Mouse (Mus musculus) thymus, adult 2 months (tissue): Measurements from ENCODE around the gene Mrps7.

Experiments
- CTCF ChIP-seq: fragments of 200-500 bp; IDR thresholded peaks from 2 replicates; pipeline ENCODE4 v1.5.1; 2012; ENCODE audit warnings: mild to moderate bottlenecking, control low read depth, low read length, moderate library complexity, borderline replicate concordance; ENCODE audit not compliant: control insufficient read depth, poor library complexity, insufficient read depth; ENCODE audit errors: extremely low read depth
- POLR2A ChIP-seq: fragments of 200-500 bp; IDR thresholded peaks from 2 replicates; pipeline ENCODE4 v1.6.1; 2012; ENCODE audit warnings: mild to moderate bottlenecking, low read length, control low read depth, moderate library complexity; ENCODE audit not compliant: control insufficient read depth, poor library complexity, insufficient read depth; ENCODE audit errors: extremely low read depth

DNA sequence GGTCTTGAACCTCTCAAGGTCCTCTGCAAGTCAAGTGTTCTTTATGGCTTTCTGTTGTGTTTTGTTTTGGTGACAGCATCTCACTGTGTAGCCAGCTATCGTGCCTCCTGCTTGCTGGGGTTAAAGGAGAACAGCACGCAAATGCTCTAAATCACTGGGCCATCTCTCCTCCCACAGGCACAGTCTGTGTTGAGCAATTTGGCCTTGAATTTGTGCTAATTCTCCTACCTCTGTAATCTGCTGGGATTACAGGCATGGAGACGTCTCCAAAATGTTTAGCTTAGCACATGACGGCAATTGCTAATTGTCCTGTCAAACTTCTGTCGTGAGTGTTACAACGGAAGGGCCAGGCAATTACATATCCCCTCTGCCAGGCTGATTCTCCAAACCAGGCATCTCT lies 7.4 kb downstream of the Mrps7 start:
- TF ChIP-seq CTCF = no peak
- no peak for TF ChIP-seq POLR2A
